Mouse (Mus musculus): Measurements from ENCODE around the gene Calm4.

Calm4 gene

DNA sequence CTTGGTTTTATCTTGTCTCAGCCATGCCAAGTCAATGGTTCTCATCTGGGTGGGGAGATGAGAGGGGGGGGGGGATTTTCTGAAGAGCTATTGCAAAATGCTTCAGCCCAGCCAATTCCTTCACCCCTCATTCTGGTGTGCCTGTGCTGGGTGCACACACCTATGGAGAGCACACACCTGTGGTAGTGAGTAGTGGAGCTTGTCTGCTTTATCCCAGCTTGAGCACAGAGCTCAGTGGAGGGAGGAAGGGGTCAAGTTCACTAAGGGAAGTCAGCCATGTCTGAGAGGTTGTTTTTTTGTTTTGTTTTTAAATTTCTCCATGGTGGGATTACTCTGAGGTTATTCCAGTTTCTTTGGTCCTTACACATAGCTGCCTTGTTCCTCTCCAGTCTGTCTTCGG, 18.7 kb downstream of the Calm4 start:
- DNase-seq (ENCODE audit: low read depth, low spot score) = no peak

- no peak for DNase-seq (ENCODE audit: low read depth, low spot score)
Measured at GRCm38 (mm10) chr13:3861251-3861650, 23.7 kb downstream of the Calm4 start.

- no peak for DNase-seq (ENCODE audit: low read depth, low spot score)
Measured at GRCm38 (mm10) chr13:3862325-3862724, 24.8 kb downstream of the Calm4 start.

- DNase-seq (ENCODE audit: low read depth, low spot score) = no peak
Measured at GRCm38 (mm10) chr13:3862922-3863580, 25.5 kb downstream of the Calm4 start.

- DNase-seq (ENCODE audit: low read depth, low spot score) = no peak
Measured at GRCm38 (mm10) chr13:3865648-3866354, 28.2 kb downstream of the Calm4 start.

GRCm38 (mm10) chr13:3866355-3867052, 28.9 kb downstream of the Calm4 start:
- DNase-seq (ENCODE audit: low read depth, low spot score) = no peak

DNA sequence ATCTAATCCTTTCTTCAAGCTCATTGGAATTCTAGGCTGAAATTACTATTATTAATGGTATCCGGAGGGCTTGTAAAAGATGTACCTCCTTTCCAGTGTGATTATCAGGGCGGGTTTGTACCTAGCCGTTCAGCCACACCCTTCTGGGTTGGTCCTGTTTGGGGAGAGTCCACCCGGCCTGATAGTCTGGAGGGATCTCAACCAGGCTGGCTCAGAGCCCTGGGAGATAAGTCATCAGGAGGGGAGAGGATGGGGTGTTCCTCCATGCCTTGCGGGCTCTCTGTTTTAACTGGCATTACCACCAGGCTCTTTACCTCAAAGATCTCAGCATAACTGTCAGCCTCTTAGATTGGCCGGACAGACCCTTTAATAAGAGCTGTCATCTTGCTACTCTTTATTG, 29.6 kb downstream of the Calm4 start:
- DNase-seq (ENCODE audit: low read depth, low spot score) = no peak

DNA sequence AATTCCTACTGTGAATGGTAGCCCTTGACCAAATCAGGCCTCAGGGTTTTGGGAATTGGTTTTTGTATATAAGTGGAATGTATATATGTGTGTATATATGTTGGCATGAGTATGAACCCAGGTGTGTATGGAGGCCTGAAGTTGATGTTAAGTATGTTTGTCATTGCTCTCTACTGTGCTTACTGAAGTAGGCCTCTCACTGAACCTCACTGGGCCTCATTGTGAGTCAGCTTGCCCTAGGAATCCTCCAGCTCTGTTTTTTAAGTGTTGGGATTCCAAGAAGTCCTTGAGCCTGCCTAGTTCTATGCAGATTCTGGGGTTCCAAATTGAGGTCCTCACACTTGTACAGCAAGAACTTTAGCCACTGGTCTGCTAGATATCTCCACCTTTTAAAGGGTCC, 32.3 kb downstream of the Calm4 start:
- no peak for DNase-seq (ENCODE audit: low read depth, low spot score)

GRCm38 (mm10) chr13:3872832-3873231, 35.3 kb downstream of the Calm4 start:
- DNase-seq (ENCODE audit: low read depth, low spot score) = no peak

GRCm38 (mm10) chr13:3876448-3876847, 38.9 kb downstream of the Calm4 start:
- no peak for DNase-seq (ENCODE audit: low read depth, low spot score)

GRCm38 (mm10) chr13:3877185-3877584, 39.6 kb downstream of the Calm4 start:
- DNase-seq (ENCODE audit: low read depth, low spot score) = no peak

DNA sequence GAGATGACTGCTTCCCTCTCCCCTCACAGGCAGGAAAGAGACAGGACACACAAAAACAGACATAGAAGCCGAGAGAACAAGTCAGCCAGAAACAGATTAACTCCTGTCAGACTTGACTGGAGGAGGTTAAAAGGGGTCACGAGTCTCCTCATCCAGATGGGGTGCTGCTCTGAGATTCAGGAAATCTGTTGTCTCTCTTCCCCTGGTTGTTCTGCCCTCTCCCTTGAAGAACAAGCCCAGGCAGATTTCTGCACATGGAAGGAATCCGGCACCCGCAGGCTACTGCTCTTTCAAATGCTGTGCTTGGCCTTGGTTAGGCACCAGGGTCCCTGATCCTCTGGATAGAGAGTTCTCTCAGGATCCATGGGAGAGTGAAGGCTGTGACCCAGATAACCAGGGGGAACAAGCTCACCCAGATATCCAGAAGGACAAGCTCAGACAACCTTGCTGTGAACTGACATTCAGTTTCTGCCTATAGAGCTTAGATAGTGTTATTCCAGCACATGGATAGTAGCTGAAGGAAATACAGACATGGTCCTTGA, 40.2 kb downstream of the Calm4 start:
- no peak for DNase-seq (ENCODE audit: low read depth, low spot score)

DNA sequence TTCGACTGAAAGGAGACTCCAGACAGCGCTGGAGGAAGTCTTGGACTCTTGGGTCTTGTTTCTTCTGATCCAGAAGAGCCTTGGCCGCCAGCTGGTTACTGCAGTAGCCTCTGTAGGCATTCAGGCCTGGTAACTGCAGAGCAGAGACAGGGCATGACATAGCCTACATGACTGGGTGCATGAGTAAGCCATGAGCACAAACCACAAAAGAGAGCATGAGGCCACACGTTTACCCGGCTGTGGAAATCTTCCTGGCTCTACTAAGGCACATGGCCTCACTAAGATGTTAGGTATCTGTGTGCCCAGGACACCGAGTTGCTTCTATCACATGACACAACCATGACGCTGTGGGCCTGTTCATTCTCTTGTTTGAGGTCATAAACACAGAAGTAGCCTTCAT, 49.1 kb downstream of the Calm4 start:
- no peak for DNase-seq (ENCODE audit: low read depth, low spot score)
